Mouse (Mus musculus): ENCODE measurements at regions not wholly inside any gene's neighbourhood (a gene's known extent, or its start where the extent isn't known, plus 50 kb on each side); places are given as distances from the start of the nearest gene placed in this dataset.
A peak's percentile ranks its signal among the peaks of the same experiment; 100 is the strongest.

GRCm38 (mm10) chr2:106461021-106461420 lies 232.0 kb upstream of the Mpped2 start:
- Histone ChIP-seq H3K4me3 (no peak overlapping the region), H3K27me3 (no peaks in the 10 kb centered on the region), H3K9me3 (replicated peaks) (no peaks in the 10 kb centered on the region), H3K27ac (no peak overlapping the region), H3K4me1 (peaks cover 17% of the 10 kb centered on the region), H3K36me3 (ENCODE audit: poor library complexity, severe bottlenecking) (no peaks in the 10 kb centered on the region), H3K9ac (no peak overlapping the region), H3K4me2 (no peak overlapping the region)
- 67% methylated on average over 8 of the region's 8 CpGs for WGBS
- no peak for ATAC-seq

DNA sequence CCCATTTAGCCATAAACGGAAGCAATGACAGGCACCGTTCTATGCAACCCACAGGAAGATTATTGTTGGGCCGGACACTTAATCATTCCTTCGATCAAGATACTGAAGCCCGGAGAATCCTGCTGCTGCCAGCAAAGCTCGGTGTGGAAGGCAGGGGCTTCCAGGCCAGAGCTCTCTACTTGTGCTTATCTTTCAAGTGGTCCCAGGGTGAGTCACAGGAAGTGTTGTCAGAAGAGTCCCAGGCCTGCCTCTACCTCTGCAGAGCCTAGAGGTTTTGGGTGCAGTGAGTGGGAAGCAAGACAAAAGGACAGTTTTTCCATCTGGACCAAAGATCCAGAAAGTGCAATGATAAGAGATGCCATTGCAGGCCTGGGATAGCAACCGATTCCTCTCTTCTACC lies 231.6 kb upstream of the Mpped2 start:
- H3K27me3 ChIP-seq: no peaks in the 10 kb centered on the region
- no peaks in the 10 kb centered on the region for H3K36me3 ChIP-seq (ENCODE audit: poor library complexity, severe bottlenecking)
- H3K27ac ChIP-seq: no peak overlapping the region
- no peaks in the 10 kb centered on the region for H3K9me3 ChIP-seq (replicated peaks)
- WGBS: 85% methylated on average over 7 of the region's 7 CpGs
- no peak for ATAC-seq
- H3K4me3 ChIP-seq: no peak overlapping the region
- no peak overlapping the region for H3K4me2 ChIP-seq
- H3K9ac ChIP-seq: no peak overlapping the region
- peaks cover 15% of the 10 kb centered on the region for H3K4me1 ChIP-seq

DNA sequence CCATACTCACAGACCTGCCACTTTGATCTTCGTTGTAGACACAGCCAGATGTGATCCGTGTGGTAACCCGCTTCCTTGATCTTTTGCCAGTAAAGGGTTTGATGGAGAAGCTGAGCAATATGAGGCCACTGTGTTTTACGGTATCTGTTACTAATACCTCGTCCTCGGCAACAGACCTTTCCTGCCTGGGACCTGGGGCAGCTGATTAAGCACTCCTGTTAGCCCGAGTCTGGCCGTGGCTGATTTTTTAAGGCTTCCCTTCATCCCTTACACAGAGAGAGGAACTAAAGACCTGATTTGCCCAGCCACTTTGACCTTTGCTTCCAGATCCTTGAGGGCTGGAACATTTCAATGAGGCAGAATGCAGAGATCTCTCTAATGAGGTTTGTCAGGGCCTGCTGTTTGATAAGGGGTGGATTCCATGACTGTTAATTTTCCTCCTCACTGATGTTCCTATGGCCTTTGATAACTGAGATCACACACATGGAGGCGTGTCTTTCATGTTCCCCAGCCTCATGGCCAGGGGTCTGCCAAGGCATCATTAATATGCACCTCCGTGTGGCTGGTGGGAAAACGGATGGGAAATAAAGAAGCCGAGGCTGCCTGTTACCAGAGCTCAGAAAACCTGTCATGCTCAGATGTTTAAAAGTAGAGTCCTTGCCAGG lies 231.0 kb upstream of the Mpped2 start:
- 46% methylated on average over 12 of the region's 12 CpGs for WGBS
- Histone ChIP-seq H3K36me3 (ENCODE audit: poor library complexity, severe bottlenecking) (no peaks in the 10 kb centered on the region), H3K4me2 (no peak overlapping the region), H3K9ac (no peak overlapping the region), H3K4me3 (no peak overlapping the region), H3K4me1 (peaks cover 15% of the 10 kb centered on the region), H3K27ac (peak overlapping the region; percentile 15; the same call in 1 of the 2 replicates), H3K27me3 (no peaks in the 10 kb centered on the region), H3K9me3 (replicated peaks) (no peaks in the 10 kb centered on the region)
- ATAC-seq: peak; percentile 55

GRCm38 (mm10) chr2:106465055-106465454 lies 228.0 kb upstream of the Mpped2 start:
- Histone ChIP-seq H3K4me2 (no peak overlapping the region), H3K9me3 (replicated peaks) (no peaks in the 10 kb centered on the region), H3K27ac (no peak overlapping the region), H3K4me1 (peaks cover 15% of the 10 kb centered on the region), H3K4me3 (no peak overlapping the region), H3K36me3 (ENCODE audit: poor library complexity, severe bottlenecking) (no peaks in the 10 kb centered on the region), H3K9ac (no peak overlapping the region), H3K27me3 (no peaks in the 10 kb centered on the region)
- no peak for ATAC-seq
- 80% methylated on average over 3 of the region's 3 CpGs for WGBS

DNA sequence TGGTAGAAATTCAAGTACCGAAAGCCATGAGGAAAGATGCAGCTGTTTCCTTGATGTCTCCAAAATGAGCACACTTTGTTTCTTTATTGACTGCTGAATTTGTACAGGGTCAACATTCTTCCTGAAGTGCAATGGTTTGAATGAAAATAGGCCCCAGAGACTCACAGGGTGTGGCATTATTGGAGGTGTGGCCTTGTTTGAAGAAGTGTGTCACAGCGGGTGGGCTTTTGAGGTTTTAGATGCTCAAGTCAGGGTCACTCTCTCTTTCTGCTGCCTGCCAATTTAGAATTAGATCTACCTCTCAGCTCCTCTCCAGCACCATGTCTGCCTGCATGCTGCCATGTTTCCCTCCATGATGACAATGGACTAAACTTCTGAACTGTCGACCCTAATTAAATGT lies 227.2 kb upstream of the Mpped2 start:
- Histone ChIP-seq H3K27me3 (no peaks in the 10 kb centered on the region), H3K27ac (no peak overlapping the region), H3K9ac (no peak overlapping the region), H3K36me3 (ENCODE audit: poor library complexity, severe bottlenecking) (no peaks in the 10 kb centered on the region), H3K4me2 (no peak overlapping the region), H3K9me3 (replicated peaks) (no peaks in the 10 kb centered on the region), H3K4me3 (no peak overlapping the region), H3K4me1 (peaks cover 14% of the 10 kb centered on the region)
- 84% methylated on average over 3 of the region's 3 CpGs for WGBS
- no peak for ATAC-seq

DNA sequence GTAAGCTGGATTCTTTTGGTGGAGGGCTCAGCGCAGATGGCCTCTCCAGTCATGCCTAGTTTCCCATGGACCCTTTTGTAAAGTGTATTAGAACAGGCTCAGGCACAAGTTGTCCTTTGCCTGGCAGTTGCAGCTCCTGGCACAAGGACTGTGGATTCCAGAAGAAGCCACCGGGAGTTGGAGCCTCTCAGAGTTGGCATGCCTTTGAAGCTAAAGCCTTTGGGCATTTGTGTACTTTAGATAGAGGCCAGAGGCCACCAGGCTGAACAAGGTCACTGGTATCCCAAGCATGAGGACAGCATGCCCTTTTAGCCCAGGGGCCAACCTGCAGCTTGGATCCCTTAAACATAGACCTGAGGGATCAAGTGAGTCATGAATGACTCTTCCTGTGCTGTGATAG lies 223.9 kb upstream of the Mpped2 start:
- no peak overlapping the region for H3K9ac ChIP-seq
- no peaks in the 10 kb centered on the region for H3K36me3 ChIP-seq (ENCODE audit: poor library complexity, severe bottlenecking)
- H3K9me3 ChIP-seq (replicated peaks): no peaks in the 10 kb centered on the region
- 95% methylated on average over 2 of the region's 2 CpGs for WGBS
- no peak overlapping the region for H3K4me3 ChIP-seq
- no peak overlapping the region for H3K4me2 ChIP-seq
- H3K27me3 ChIP-seq: no peaks in the 10 kb centered on the region
- H3K27ac ChIP-seq: no peak overlapping the region
- no peaks in the 10 kb centered on the region for H3K4me1 ChIP-seq
- no peak for ATAC-seq

GRCm38 (mm10) chr2:106473458-106473857 lies 219.6 kb upstream of the Mpped2 start:
- no peaks in the 10 kb centered on the region for H3K9me3 ChIP-seq (replicated peaks)
- no peaks in the 10 kb centered on the region for H3K27me3 ChIP-seq
- ATAC-seq: no peak
- 90% methylated on average over 3 of the region's 3 CpGs for WGBS
- no peak overlapping the region for H3K27ac ChIP-seq
- H3K36me3 ChIP-seq (ENCODE audit: poor library complexity, severe bottlenecking): no peaks in the 10 kb centered on the region
- H3K4me2 ChIP-seq: no peak overlapping the region
- H3K4me3 ChIP-seq: no peak overlapping the region
- no peaks in the 10 kb centered on the region for H3K4me1 ChIP-seq
- H3K9ac ChIP-seq: no peak overlapping the region

DNA sequence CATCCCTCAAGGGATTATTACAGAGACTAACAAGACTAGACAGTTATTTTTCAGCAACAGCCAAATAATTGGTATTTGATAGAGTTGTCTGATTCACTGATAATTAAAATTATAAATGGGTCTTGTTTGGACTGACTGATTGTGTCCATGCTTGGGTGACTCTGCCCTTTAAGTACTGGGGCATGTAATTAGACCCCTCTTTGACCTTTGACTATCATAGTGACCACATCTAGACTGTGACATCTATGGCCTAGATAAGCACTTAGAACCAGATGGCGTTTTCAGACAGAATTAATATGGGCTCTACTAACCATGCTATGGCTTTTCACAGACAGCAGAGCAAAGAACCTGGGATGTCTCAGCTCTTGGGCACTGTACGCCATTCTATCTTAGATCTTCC lies 215.1 kb upstream of the Mpped2 start:
- Histone ChIP-seq H3K4me1 (no peaks in the 10 kb centered on the region), H3K4me3 (no peak overlapping the region), H3K36me3 (ENCODE audit: poor library complexity, severe bottlenecking) (no peaks in the 10 kb centered on the region), H3K27me3 (no peaks in the 10 kb centered on the region), H3K27ac (no peak overlapping the region), H3K9me3 (replicated peaks) (no peaks in the 10 kb centered on the region), H3K4me2 (no peak overlapping the region), H3K9ac (no peak overlapping the region)
- no peak for ATAC-seq
- WGBS: 94% methylated on average over 2 of the region's 2 CpGs

- H3K27ac ChIP-seq: no peak overlapping the region
- H3K4me1 ChIP-seq: no peaks in the 10 kb centered on the region
- H3K9me3 ChIP-seq (replicated peaks): no peaks in the 10 kb centered on the region
- 70% methylated on average over 5 of the region's 5 CpGs for WGBS
- no peaks in the 10 kb centered on the region for H3K36me3 ChIP-seq (ENCODE audit: poor library complexity, severe bottlenecking)
- no peak for ATAC-seq
- no peaks in the 10 kb centered on the region for H3K27me3 ChIP-seq
- no peak overlapping the region for H3K4me2 ChIP-seq
- no peak overlapping the region for H3K4me3 ChIP-seq
- no peak overlapping the region for H3K9ac ChIP-seq
Measured at GRCm38 (mm10) chr2:106487335-106488082, 205.6 kb upstream of the Mpped2 start.

DNA sequence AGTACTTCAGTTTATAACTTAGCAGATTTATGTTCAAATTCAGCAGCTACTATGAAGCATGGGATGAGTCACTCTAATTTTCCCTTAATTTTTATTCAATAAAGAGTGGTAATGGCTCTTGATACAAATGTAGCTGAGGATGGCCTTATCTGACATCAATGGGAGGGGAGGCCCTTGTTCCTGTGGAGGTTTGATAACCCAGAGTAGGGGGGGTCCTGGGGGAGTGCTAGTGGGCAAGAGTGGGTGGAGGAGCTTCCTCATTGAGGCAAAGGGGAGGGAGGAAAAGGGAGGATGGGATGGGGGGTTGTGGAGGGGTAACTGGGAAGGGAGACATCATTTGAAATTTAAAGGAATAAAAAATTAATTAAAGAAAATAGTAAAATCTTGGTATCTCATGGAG lies 194.3 kb upstream of the Mpped2 start:
- no peaks in the 10 kb centered on the region for H3K27me3 ChIP-seq
- H3K9me3 ChIP-seq (replicated peaks): no peaks in the 10 kb centered on the region
- peak overlapping the region; percentile 51; the same call in 1 of the 2 replicates for H3K27ac ChIP-seq
- ATAC-seq: peak; percentile 15; the same call in 1 of the 2 replicates
- H3K4me3 ChIP-seq: no peak overlapping the region
- H3K4me1 ChIP-seq: peaks cover 32% of the 10 kb centered on the region
- no peak overlapping the region for H3K4me2 ChIP-seq
- no peaks in the 10 kb centered on the region for H3K36me3 ChIP-seq (ENCODE audit: poor library complexity, severe bottlenecking)
- H3K9ac ChIP-seq: no peak overlapping the region

DNA sequence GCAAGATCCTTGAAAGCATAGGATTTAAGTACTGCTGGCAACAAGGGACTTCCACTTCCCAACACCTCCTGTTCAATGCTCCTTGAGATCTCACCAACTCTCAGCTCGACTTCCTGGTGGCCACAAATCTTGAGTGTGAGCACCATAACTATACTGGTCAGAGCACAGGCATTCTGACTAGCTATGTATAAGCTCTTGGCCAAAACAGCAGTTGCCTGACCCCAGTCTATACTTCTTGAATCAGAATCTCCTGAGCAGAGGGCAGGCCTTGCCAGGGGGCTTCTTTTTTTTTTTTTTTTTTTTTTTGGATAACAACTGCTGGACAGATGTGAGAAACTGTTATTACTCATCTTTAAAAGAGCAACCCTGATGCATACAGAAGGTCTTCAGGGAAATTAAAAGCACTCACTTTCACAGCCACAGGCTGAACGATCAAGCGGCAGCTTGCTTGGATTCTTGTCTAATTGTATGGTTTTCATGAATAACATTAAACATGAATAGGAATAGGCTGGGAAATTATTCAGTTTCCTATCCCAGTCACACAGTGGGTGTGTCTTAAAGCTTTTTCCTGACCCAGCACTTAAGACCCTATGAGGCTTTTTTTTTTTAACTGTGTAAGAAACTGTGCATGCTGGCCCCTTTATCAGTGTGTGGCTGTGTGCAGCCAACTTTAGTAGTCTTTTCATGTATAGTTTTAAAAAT lies 193.7 kb upstream of the Mpped2 start:
- peak; percentile 90 for ATAC-seq
- H3K36me3 ChIP-seq (ENCODE audit: poor library complexity, severe bottlenecking): no peaks in the 10 kb centered on the region
- H3K9ac ChIP-seq: no peak overlapping the region
- 22% methylated on average over 3 of the region's 3 CpGs for WGBS
- peaks cover 32% of the 10 kb centered on the region for H3K4me1 ChIP-seq
- no peaks in the 10 kb centered on the region for H3K9me3 ChIP-seq (replicated peaks)
- H3K4me3 ChIP-seq: no peak overlapping the region
- H3K27ac ChIP-seq: peak overlapping the region; percentile 72
- H3K27me3 ChIP-seq: no peaks in the 10 kb centered on the region
- no peak overlapping the region for H3K4me2 ChIP-seq

GRCm38 (mm10) chr2:106504933-106505420 lies 188.1 kb upstream of the Mpped2 start:
- Histone ChIP-seq H3K4me1 (peaks cover 6% of the 10 kb centered on the region), H3K9ac (no peak overlapping the region), H3K9me3 (replicated peaks) (no peaks in the 10 kb centered on the region), H3K4me3 (no peak overlapping the region), H3K36me3 (ENCODE audit: poor library complexity, severe bottlenecking) (no peaks in the 10 kb centered on the region), H3K27me3 (no peaks in the 10 kb centered on the region), H3K4me2 (no peak overlapping the region), H3K27ac (no peak overlapping the region)
- ATAC-seq: no peak
- 90% methylated on average over 1 of the region's 1 CpGs for WGBS
